Mouse (Mus musculus): ENCODE measurements around the gene 2700081O15Rik.
"Not testable (repeated sequence)": the region's sequence is repeated elsewhere in the genome, so short reads cannot be mapped to it uniquely, and the experiment has no call there.

Gene 2700081O15Rik

DNA sequence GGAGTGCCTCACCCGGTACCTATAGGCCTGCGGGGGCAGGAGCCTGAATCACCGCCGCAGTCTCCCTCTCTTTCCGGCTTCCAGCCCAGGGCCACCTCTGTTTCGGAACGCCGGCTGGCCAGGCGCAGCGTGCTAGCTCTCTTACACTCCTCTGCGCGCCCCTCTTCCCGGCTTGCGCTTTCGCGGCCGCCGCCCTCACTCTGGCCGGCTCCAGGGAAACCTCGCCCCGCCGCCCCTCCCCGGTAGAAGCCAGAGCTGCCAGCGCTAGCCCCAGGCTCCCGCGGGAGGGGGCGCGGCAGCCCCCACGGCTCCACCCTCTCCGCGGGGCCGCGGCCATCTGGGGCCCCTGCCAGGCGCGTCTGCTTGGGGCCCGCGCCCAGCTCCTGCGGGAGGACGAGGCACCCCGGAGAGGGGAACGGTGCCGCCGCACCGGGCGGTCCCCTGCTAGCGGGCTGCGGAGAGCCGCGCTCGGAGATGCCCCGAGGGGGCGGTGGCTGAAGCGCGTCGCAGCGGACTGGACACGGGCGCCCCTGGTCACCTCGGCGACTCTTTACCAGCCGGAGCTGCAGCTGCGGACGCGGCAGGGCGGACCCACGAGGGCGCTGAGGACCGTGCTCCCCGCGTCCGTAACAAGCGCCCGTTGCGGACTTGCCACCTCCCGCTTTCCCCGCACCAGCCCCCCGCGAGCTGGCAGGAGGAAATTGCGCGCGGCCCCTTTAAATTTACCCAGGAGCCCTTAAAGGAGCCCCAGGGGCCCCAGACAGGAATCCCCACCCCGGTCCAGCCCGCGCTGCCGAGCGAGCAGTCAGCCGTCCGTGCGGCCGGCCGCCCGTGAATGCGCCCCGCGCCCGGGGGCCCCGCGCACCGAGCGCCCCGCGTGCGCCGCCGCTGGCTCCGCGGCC lies at the start of gene 2700081O15Rik:
Gene 2700081O15Rik (plus strand): TSS at position 792 of the 902 bp plus-strand sequence.
- DNase-seq: peak; percentile 61 to 69

DNA sequence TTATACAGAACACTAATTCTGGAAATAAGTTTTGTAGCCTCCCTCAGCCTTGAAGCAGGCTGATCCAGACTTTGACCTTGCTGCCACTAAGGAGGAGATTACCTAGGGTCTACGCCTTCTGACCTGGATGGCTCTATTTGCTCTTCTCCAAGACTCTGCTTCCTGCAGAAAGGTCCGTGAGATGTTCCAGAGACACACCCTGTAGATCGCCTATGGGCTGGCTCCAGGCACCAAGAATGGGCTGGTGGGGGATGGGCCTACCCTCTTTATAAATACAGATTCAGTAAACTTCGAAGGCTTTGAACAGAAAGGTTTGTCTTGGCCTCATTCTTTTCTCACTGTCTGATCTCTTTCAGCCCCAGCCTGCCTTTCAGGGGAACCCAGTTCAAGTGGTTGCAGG lies 48.0 kb upstream of the 2700081O15Rik start:
- not testable (repeated sequence) for DNase-seq

DNA sequence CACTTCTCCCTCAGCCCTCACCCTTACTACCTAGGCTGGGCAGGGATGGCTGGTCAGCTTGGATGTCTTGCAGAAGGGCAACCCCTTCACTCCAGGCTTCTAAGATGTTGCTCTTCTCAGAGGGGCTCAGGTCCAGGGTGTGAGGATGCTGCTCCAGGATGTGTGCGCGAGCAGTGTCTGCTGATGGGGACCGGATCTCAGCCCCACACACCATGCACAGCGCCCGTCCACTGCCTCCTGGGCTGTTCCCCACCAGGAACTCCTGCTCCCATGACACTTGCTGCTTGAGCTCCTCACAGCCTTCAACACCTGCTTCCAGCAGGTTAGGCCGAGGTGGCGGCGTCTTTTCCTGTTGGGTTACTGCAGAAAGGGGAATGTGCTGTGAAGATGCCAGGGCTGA lies 42.9 kb upstream of the 2700081O15Rik start:
- no peak for DNase-seq

DNA sequence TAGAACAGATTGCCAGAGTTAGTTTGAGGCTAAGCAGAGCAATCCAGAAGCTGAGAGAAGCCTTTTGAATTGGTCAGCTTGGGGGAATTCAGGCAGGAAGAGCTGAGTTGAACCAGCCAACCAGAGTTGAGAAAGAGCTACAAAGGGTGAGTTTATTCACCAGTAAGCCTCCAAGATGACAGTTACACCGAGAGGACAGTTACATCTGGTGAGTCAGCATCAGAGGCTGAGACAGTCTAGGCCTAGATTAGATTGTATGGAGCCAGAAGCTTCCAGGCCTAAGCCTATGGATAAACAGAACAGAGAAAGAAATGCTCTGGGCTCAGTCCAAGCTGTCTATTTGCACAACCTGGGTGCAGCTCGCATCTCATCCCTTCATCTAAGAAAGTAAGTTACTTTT lies 39.8 kb upstream of the 2700081O15Rik start:
- DNase-seq: no peak

DNA sequence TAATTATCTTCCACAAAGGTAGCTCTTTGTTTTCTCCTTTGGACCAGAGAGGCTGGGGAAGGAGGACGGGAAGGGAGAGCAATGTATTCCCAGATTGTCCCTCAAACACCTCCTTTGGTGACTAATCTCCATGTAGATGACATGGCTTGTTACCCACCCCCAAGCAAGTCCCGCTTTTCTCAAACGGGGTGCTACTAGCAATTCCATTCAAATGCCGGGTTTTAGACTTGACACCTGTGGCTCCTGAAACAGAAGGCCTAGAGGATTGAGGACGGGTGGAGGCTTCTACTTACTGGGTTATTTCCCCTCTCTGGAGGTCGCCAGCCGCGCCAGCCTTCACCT lies 35.5 kb upstream of the 2700081O15Rik start:
- no peak for DNase-seq

DNA sequence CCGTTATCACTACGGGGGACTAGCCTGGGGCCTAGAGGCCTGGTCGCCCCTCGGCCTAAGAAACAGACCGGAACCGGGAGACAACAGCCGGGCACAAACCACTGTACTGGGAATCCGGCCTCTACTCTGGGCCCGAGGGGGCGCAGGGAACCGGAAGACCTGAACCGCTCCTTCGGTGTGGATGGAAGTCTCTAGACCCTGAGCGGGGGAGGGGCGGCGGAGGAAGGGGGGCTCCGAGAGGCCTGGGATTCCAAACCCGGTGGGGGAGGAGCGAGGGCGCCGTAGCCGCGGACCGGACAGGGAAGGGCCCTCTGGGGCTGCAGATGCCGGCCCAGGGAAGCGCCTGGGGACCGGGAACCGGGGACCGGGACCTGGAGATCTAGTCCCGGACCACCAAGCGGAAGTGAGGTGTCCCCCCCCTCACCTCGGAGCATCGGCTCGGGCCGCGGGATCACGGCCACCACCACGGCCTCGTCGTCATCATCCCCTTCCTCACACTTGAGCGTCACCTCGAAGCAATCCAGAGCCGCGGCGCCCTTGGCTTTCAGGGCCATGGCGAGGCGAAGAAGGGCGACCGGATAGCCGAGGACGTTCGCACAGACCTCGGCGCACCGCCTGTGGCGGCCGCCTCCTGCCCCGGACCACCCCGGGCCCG lies 35.0 kb upstream of the 2700081O15Rik start:
- peak; percentile 48 to 54 for DNase-seq

DNA sequence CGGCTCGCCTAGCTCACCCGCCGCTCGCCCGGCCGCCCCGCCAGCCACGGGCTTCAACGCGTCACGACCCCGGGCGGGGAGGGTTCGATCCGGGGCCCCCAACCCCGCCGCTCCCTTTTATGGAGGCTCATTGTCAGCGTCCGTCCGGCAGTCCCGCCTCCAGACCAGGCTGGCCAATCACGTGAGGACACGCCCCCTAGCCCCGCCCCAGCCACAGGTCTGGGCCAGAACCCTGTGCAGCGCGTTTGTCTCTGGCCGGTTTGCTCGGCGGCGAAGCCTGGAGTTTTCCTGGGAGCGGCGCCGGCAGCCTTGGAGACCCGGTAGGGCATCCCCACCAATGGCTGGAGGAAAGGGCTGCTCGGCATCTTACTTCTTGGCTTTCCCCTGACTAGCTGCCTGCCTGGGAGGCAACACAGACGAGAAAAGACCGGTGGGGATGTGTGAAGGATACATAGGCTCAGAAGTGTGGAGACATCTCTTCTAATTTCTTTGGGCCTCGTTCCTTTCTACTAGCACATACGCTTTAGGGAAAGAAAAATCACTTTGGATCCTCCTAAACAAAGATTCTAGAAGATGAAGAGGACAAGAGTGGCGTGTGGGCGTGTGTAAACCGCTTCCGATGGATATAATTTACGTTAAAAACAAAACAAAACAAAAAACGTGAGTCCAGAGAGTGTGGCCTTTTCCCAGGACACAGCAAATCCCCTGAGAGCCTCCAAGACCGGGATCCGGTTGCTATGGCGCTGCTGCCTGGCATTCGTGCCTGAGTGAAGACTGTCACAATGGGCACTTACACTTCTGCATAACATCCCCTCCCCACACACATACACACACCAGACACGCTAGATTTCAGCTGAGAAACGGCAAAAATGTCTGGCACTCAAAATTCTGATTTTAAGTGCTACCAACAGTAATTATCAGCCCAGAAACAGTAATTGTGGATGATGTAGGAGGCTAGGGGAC lies 34.2 kb upstream of the 2700081O15Rik start, which contains the start of gene Spindoc:
Gene Spindoc (minus strand): TSS at position 92 of the 963 bp plus-strand sequence.
- DNase-seq: peak; percentile 99 to 100

DNA sequence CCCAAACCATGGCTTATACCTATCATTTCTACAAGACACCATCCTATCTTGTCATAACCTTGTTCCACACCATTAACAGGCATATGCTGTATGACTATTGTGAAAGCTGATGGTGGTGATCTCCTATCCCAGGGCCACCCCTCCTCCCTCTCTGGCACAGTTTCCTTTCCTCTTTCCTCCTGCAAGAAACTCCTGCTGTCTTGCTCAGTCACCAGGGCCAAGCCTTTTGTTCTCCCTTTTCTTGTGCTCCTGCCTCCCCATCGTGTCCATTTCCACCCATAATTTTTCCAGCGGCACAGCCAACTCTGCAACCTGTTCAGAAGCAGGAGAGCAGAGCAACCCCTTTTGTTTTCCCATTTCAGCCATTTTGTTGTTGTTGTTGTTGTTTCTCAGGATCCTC lies 31.4 kb upstream of the 2700081O15Rik start:
- DNase-seq: no peak

DNA sequence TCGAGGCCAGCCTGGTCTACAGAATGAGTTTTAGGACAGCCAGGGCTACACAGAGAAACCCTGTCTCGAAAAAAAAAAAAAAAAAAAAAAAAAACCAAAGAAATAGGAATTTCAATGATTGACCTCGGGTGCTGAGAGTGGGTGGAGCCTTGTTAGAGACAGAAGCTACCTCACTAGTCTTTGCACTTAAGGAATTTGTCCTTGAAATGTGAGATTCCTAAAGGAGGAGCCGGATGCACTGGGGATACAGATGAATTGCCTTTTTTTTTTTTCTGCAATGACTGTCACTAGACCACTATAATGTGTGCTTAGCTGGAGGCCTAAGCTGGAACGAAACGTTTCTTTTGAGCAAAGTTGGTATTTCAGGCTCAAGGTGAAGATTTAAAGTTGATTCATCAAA lies 28.9 kb upstream of the 2700081O15Rik start:
- no peak for DNase-seq

DNA sequence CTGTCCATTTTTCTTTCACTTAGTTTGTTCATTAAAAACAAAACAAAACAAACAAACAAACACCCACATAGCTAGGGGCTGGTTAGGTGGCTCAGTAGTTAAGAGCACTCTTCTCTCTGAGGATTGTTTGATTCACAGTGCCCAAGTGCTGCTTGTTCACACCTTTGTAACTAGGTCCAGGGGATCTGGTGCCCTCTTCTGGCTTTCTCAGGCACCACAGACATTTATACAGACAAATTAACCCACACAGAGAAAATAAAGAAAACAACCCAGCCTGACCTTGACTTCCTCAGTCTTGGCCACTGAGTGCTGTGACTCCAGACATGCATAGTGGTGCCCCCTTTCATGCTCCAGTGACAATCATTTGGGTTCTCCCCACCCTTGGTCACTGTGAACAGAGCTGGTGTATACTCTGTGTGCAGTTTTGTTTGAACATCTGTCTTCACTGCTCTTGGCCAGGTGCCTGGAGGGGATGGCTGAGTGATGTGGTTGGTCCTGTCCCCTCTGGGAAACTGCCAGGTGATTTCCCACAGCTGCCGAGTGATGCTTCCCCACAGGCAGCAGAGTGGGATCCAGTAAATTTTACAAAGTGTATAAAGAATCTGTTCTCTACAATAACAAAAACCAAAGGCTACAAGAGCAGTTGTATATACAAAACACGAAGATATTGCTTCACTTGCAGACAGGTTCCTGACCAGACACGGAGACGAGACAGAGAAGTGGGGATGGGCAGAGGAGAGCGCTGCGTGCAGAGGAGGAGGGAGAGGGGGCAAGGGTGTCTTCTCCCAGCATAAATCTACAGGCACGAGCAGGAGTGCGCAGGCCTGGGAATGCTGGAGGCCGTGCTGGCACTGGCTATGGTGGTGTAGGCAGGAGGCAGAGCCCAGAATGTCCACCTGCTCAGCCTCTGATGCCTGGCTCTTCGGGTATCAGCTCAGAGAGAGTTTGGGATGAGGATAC lies 20.3 kb upstream of the 2700081O15Rik start:
- not testable (repeated sequence) for DNase-seq

DNA sequence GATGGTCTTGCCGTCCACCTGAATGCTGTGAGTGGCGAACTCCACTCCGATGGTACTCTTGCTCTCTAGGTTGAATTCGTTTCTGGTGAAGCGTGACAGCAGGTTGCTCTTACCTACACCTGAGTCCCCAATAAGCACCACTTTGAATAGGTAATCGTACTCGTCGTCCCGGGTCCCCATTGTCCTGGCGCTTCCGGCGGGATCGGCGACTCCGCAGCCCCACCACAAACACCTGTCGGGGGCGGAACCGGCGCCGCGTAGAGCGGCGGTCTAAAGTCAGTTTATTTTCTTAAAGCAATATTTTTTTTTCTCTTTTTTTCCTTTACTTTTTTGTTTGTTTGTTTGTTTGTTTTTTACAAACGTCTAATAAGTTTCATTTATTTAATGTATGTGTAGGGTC lies 18.5 kb upstream of the 2700081O15Rik start:
- not testable (repeated sequence) for DNase-seq

DNA sequence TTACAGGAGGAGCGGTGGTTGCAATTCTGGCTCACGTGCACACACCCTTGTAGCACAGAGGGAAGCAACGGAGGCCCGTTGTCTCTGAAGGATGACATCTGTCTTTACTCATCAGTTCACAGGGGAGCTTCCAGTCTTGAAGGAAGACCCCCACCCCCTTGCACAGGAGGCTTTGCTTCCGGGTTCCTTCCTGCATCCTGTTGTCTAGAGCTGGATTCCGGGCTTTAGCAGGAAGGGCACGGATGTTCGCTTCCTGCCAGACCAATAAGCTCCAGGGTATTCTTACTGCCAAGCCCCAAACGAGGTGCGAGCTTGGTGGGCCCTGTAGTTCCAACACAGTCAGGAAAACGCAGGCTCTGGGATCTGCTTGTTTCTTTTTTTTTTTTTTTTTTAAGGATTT lies 16.8 kb upstream of the 2700081O15Rik start:
- DNase-seq: no peak

DNA sequence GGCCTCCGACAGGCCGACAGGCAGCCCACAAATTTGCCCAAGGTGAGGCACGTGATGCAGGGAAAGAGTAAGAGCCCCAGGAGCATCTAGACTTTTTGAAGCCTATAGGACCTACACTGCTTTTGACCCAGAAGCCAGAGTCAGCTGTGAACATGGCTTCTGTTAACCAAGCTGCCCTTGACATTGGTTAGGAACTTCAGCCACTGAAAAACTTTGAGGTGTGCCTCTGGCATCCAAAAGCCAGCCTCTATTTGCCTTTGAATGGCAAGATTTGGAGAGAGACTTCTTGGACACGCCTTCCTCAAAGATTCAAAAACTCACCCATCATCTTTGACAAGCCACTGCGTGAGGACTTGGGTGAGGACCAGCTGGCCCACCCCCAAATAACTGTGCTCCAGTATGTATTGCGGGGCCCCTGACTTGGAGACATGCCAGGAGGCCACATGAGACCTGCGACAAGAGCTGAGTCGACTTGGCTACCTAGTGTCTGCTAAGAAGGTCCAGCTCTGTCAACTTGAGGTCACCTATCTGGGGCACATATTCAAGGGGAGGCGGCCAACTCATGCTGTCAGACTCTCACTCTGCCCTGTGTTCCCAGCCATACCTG lies 12.7 kb upstream of the 2700081O15Rik start:
- DNase-seq: no peak

DNA sequence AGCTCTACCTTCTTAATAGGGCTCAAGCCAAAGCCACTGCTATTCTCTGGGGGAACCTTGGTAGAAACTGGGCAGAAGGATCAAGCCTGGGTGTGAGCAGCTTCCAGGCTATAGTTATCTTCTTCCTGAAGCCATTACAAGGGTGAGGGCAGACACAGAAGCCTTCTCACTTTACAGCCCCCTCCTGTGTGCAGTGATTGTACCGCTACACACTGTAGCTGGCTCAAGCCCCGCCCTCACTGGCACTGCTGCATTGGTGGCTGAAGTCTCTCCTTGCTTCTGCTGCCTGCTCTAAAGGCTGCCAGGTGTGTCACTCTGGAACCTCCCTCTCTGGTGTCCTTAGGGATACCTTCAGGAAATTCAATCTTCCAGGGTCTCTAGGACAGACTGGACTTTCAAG lies 5.1 kb upstream of the 2700081O15Rik start:
- no peak for DNase-seq

DNA sequence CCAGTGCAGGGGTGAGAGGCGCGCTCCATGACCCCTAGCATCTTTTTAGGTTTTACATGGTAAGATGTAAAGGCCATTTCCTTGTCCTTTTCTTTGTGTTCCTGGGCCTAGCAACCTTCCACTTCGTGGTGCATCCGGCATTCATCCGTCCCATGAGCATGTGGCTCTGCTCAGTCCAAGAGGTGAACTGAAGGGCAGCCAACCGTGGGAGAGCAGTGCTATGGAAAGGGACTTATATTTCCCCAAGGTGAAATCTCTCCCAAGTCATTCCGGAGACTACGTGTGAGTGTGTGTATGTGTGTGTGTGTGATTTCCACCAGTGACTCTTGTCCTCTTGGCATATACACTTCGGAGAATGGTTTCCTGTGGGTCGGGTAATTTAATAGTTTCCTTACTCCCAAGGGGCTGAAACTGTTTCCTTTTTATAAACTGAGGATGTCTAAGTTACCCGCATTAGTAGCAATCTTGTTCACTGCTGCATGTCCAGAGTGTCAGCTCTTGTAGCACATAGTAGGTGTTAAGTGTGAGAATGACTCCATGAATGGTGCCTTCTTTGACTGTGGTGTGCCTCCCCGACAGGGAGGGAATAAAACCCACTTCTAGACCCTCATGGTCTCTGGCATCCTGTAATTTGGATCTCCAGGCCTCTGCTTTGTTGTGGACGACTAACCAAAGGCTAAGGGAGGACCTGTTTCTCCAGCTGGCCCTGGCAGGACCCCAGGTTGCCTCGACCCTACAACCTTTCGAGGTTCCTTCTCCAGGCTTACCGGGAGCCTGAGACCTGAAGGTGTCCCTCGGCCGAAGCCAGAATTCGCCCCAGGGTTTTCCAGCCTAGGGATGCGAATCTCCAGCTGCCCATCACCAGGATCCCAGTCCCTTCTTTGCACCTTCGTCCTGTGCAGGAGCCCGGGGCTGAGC lies 1.2 kb upstream of the 2700081O15Rik start:
- DNase-seq: no peak

DNA sequence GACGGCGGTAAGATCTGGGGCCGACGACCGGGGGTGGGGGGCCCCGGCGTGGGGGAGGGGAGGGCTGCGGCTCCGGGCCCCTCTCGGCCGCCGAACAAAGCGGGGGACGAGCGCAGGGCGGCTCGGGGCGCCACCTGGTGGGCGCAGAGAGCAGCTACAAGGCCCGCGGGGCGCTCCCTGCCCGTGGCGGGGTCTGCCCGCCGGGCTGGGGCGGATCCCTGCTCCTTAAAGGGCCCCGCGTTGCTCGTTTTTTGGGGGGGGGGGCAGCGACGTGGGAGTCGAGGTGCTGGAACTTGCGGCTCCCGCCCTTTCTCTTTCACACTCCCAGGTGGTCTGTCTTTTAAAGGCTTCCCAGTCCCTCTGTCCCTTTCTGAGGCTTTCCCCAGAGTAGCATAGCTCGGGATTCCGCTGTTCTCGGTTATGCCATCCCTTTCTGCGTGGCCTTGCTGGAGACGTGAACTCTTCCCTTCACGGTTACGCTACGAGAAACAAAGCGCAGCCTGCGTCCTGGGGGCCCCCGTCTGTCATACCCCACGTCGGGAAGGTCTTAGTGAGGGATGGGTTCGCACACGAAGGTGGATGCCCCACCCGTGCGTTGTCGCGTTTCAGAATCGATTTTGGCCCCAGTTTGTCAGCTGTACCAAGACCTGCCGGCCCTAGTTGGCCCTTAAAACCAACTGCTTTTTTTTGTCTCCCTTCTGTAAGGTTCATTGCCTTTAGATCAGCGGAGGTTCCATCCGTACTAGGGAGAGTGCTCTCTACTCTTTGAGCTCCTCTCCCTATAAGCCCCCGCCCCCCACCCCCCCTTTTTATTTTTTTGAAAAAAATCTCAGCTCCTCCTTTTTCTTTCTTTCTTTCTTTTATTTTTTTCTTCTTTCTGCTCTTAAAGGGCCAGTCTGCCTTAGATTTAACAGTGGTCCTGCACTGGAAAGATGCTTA lies 755 bp downstream of the 2700081O15Rik start:
- DNase-seq: peak; percentile 74 to 82

DNA sequence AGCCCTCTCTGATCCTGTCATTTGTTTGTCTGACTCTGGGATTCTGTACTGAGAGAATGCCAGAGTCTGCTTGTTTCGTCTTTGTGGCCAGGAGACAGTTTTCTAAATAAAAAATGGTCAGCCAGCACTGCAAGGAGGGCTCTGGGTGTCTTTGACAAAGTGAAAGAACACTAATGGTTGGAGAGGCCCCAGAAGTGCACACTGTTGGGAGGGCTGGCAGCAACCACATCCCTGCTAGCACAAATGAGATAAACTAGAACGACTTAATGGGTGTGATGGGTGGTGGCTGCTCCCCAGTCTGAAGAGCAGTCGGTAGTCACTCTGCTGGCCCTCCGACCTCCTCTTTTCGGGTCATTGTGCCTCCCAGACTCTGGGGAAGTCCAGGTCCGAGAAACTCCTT lies 1.7 kb downstream of the 2700081O15Rik start:
- DNase-seq: no peak

DNA sequence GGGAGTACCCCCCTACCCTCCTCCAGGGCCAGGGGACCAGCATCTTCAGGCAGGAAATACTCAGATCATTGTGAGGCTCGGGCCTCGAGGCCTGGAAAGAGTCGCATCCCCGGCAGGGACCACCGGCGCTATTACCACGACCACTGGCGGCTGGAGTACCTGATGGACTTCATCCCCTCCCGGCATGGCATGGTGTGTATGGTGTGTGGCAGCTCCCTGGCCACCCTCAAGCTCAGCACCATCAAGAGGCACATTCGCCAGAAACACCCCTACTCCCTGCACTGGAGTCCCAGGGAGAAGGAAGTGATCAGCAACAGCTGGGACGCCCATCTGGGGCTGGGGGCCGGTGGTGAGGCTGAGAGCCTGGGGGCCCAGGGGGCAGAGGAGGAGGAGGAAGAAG lies 2.7 kb downstream of the 2700081O15Rik start:
- DNase-seq: no peak
